Mouse (Mus musculus) urinary bladder, postnatal 36 days (tissue): ENCODE data around the gene Taar9.
"Not testable (repeated sequence)": the region's sequence is repeated elsewhere in the genome, so short reads cannot be mapped to it uniquely, and the experiment has no call there.

Source experiments
- DNase-seq, 2 experiments: peaks; one replicate each; pipeline ENCODE4 v3.0.0; 2022; ENCODE audit warnings: low spot score in 2 of 2, mixed read lengths in 1 of 2

The Taar9 gene

DNA sequence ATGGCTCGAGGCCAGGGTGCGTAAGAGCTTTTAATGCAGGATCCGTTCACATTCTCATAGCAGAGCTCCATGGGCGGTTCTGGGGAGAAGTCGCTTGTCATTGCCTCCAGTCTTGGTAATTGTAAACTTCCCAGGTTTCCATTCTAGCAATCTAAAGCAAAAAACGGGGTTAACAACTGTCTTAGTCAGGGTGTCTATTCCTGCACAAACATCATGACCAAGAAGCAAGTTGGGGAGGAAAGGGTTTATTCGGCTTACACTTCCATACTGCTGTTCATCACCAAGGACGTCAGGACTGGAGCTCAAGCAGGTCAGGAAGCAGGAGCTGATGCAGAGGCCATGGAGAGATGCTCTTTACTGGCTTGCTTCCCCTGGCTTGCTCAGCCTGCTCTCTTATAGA is at the start of gene Taar9:
Taar9 (minus strand) TSS at position 101 of the 400 bp plus-strand sequence.
- not testable (repeated sequence) for DNase-seq

GRCm38 (mm10) chr10:24158470-24159254 is 49.3 kb upstream of the Taar9 start:
- DNase-seq = no peak

DNA sequence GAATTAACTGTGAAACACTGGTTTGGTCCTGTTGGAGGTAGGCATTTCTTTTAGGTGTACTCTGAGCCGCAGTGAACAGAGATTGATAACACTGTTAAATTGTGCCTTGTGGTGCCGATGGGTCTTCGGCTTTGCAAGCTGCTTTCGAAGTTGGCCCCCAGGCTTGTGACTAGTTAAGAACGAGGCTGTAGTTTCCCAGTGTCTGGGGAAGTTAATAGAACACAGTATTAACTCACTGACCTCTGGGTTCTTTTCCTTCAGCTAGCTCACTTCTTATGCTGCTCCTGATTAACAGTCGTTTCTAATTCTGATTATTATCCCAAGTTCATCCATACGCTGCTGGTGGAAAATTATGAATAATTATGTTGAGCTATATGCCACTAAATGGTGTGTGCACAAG is 40.8 kb upstream of the Taar9 start:
- no peak for DNase-seq

GRCm38 (mm10) chr10:24149135-24149781 is 39.9 kb upstream of the Taar9 start, which contains the start of gene Stx7:
Gene Stx7, plus strand, starts transcription at chr10:24149302.
- peak; percentile 83 to 91 for DNase-seq

- DNase-seq = no peak
These were observed 33.4 kb upstream of the Taar9 start for GRCm38 (mm10) chr10:24142735-24143134.

GRCm38 (mm10) chr10:24138623-24139261 is 29.4 kb upstream of the Taar9 start:
- no peak for DNase-seq

GRCm38 (mm10) chr10:24134071-24134645 is 24.8 kb upstream of the Taar9 start:
- DNase-seq = no peak

DNA sequence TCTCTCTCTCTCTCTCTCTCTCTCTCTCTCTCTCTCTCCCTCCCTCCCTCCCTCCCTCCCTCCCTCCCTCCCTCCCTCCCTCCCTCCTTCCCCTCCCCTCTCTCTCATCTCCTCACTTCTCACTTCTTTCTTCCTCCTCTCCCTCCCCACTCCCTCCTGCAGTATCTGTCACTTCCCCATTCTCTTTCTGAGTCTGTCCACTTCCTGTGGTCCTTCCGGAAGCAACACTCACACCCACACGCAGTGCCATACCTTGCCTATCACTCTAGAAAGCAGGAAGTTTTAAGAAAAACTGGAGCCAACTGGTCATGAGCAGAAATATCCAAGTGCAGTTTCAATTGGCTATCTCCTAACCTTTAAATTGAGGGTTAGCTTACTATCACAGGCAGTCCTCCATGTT is 23.8 kb upstream of the Taar9 start:
- DNase-seq = no peak

- DNase-seq = peak; percentile 7 to 10
These were observed 22.9 kb upstream of the Taar9 start for GRCm38 (mm10) chr10:24132273-24132672.

GRCm38 (mm10) chr10:24131451-24132262 is 22.3 kb upstream of the Taar9 start:
- peak; percentile 30 to 32 for DNase-seq

DNA sequence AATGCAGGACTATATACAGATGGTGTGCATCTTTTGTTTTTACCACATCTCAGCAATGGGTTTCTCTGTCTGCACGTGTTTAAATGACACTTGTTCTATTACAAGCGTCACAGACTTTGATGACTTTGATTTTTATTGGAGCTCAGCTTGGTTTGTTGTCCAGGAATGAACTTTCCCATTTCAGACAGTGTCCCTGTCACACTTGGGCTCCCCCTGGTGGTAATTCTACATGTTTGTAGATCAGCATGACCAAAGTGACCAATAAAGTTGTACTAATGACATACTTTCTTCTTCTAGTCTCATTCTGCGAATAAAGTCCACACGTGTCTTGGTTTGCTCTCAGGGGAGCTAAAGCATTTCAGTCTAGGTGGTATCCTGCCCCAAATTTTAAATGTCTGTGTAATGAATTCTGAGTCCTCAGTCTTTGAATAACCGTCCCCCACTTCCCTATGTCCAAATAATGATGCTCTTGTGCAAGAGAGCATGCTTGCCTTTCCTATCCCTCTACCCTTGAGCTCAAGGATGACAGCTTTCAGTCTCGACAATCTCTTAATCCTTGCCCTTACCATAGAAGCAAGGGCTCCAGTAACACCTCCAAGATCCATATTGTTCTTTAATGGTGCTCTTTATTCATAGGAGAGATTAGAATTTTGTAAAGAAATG is 1.9 kb upstream of the Taar9 start:
- peak in 1 of 2 experiments; percentile 9 for DNase-seq

- no peak for DNase-seq
These were observed 1.1 kb downstream of the Taar9 start for GRCm38 (mm10) chr10:24108236-24108635.

- no peak for DNase-seq
These were observed 1.6 kb downstream of the Taar9 start for GRCm38 (mm10) chr10:24107747-24108146.

- not testable (repeated sequence) for DNase-seq
These were observed 6.0 kb downstream of the Taar9 start for GRCm38 (mm10) chr10:24103299-24103698.

DNA sequence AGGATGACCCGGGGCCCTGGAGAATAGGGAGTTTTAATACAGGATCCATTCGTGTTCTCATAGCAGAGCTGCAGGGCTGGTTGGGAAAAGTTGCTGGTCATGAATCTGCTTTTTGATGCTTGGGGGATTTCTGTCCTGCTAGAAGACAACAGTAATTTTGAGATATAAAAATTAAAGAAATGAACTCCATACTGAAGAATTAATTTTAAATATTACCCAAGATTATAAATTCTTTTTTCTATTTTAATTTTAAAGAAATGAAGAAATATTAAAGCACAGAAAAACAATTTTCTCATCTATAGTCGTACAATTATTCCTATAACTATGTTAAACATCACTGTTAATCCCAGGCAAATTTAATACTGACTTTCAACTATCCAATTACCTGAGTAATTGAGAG is 7.5 kb downstream of the Taar9 start, which contains the start of gene Taar8c:
Taar8c (minus strand) TSS at position 101 of the 400 bp plus-strand sequence.
- not testable (repeated sequence) for DNase-seq

- not testable (repeated sequence) for DNase-seq
These were observed 12.3 kb downstream of the Taar9 start for GRCm38 (mm10) chr10:24097010-24097409.

DNA sequence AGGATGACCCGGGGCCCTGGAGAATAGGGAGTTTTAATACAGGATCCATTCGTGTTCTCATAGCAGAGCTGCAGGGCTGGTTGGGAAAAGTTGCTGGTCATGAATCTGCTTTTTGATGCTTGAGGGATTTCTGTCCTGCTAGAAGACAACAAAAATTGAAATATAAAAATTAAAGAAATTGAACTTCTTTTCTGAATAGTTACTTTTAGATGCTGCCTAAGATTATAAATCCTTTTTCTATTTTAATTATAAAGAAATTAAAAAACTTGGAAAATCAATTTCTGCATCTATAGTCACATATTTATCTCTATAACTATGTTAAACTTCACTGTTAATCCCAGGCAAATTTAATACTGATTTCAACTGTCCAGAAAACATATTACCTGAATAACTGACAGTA is 17.1 kb downstream of the Taar9 start, which contains the start of gene Taar8b:
Taar8b (minus strand) TSS at position 101 of the 400 bp plus-strand sequence.
- DNase-seq = no peak

DNA sequence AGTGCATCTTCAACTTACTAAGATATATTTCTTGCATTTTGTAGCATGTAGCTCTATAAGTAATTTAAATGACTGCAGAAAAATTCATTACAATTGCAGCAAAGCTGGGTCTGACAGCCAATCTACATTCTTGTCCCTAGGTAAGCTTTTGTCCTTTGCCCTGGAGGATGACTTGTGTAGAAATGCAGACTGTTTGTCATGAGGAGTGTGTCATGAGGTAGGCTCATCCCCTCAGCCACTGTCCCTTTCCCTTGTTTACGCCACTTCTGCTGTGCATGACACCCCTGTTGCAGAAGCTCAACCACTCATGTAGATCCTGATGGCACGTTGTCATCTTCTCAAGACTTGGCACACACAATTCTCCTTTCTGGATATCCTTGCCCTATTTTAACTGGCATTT is 22.2 kb downstream of the Taar9 start:
- DNase-seq = no peak

DNA sequence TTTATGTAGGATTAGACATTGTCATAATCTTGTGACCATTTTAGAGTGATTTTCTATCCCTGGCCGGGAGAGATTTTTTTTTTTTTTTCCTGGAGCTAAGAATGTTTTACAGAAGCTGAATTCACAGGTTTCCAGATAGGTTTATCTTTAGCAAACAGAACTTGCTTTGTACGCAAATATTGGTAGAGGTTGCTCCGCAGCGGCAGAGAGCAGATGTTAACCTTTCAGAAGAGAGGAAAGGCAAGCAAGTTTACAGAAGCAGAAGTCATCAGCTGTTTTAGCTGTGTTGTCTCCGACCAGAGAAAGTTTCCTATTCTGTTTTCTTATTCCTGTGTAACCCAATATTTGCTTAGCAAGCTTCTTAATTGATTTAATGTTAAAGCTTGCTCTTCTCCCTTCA is 22.8 kb downstream of the Taar9 start:
- no peak for DNase-seq

DNA sequence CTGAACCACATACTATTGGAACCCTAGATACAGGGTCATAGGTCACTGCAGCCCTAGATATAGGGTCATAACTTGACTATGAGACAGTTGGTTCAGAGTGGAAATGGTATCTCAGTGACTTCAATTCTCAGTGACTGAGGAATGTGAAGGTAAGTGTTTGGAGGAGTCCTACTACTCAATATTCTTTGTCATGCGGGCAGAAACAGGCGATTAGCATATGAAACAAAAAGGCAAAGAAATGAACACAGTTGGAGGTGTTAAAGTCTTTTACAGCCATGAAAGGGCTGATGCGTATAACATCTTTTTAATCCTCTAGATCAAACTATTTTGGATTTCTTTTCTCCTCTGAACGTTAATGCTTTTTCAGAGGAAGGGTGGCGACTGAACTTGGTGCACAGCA is 23.4 kb downstream of the Taar9 start:
- DNase-seq = no peak

DNA sequence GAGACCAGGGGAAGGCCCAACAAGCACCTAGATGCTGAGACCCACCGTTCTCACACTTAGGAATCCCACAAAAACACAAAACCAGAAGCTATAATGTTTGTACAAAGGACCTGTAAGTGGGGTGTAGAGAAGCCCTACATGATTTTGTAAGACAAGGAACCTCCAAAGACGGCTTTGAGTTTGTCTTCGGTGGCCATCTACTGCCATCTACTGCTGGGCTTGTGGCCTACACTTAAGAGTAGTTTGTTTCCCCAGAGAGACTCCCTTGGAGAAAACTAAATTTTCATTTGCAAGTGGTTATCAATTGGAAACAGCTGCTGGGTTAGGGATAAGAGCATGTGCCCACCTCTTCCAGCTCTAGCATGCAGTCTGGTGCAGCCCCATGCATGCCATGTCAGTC is 29.2 kb downstream of the Taar9 start:
- peak; percentile 19 to 33 for DNase-seq
